Mouse (Mus musculus) embryonic facial prominence, embryonic 14.5 days (tissue): Measurements from ENCODE around the gene Thsd7a. TPM values are rescaled to one million over a fixed set of nuclear protein-coding genes. Genes with fewer than 3 reads are reported as not detected.
A peak's percentile ranks its signal among the peaks of the same experiment; 100 is the strongest.

Experiments used
- ATAC-seq: fragments of 200-750 bp; cut with Nextera tagmentation; 2 replicates; pipeline ENCODE4 v1.8.0; 2017; ENCODE audit warnings: low read depth, moderate number of reproducible peaks, moderate TSS enrichment
- DNase-seq: peaks from one replicate; pipeline ENCODE4 v3.0.0-alpha.2; 2015; ENCODE audit warnings: low spot score
- H3K27ac ChIP-seq: fragments of 300-500 bp; sonication (generic); replicated peaks from 2 replicates; pipeline ENCODE4 v1.5.1; 2014; ENCODE audit warnings: low read depth, mild to moderate bottlenecking, low read length, moderate library complexity
- H3K27me3 ChIP-seq: fragments of 300-500 bp; sonication (generic); replicated peaks from 2 replicates; pipeline ENCODE4 v1.6.1; 2014; ENCODE audit warnings: low read length; ENCODE audit not compliant: control insufficient read depth, insufficient read depth
- H3K36me3 ChIP-seq: fragments of 300-500 bp; sonication (generic); 2 replicates; pipeline ENCODE4 v1.6.1; 2014; ENCODE audit warnings: low read length, mixed read lengths; ENCODE audit not compliant: control insufficient read depth, insufficient read depth
- H3K4me1 ChIP-seq: fragments of 300-500 bp; sonication (generic); 2 replicates; pipeline ENCODE4 v1.6.1; 2014; ENCODE audit warnings: antibody characterized with exemption, low read length; ENCODE audit not compliant: control insufficient read depth, insufficient read depth
- H3K4me2 ChIP-seq: fragments of 300-500 bp; sonication (generic); 2 replicates; pipeline ENCODE4 v1.6.1; 2014; ENCODE audit warnings: low read depth, mild to moderate bottlenecking, low read length, moderate library complexity, mixed read lengths
- H3K4me3 ChIP-seq: fragments of 300-500 bp; sonication (generic); 2 replicates; pipeline ENCODE4 v1.5.1; 2014; ENCODE audit warnings: low read depth, mild to moderate bottlenecking, low read length
- H3K9ac ChIP-seq: fragments of 300-500 bp; sonication (generic); 2 replicates; pipeline ENCODE4 v1.6.1; 2014; ENCODE audit warnings: low read depth, mild to moderate bottlenecking, low read length, moderate library complexity, mixed read lengths
- H3K9me3 ChIP-seq: fragments of 300-500 bp; sonication (generic); 2 replicates; pipeline ENCODE4 v1.6.1; 2016; ENCODE audit warnings: low read length; ENCODE audit not compliant: control insufficient read depth
- WGBS: fragments of 180-500 bp; shearing (Covaris S2); extraction: QIAGEN DNeasy Blood & Tissue Kit; methylation state at CpG from one replicate; pipeline ENCODE4 v1.1.7; 2014; 5-methylcytosine and 5-hydroxymethylcytosine counted together
- polyA plus RNA-seq: library from polyadenylated mRNA; unstranded; fragments of >200 nt; fragmentation: Nextera tagmentation; extraction: Ambion mirVana; gene quantifications from 2 replicates; pipeline ENCODE4 v1.2.1, GENCODE M21; 2014

Gene Thsd7a
- polyA plus RNA-seq, 1 experiment from 2014 or later: 4.9 TPM

- Histone ChIP-seq H3K9me3 (no peaks in the 10 kb centered on the region), H3K4me2 (no peak overlapping the region), H3K36me3 (no peaks in the 10 kb centered on the region), H3K4me1 (no peaks in the 10 kb centered on the region), H3K27me3 (no peaks in the 10 kb centered on the region), H3K9ac (no peak overlapping the region), H3K27ac (no peak overlapping the region), H3K4me3 (no peak overlapping the region)
- 62% methylated on average over 4 of the region's 4 CpGs for WGBS
- DNase-seq: no peak
- ATAC-seq: no peak
Observed at GRCm38 (mm10) chr6:12416976-12417375, 332.2 kb downstream of the Thsd7a start.

GRCm38 (mm10) chr6:12404441-12404840 is 344.8 kb downstream of the Thsd7a start:
- DNase-seq: peak; percentile 13
- WGBS: 77% methylated on average over 2 of the region's 2 CpGs

GRCm38 (mm10) chr6:12402996-12403395 is 346.2 kb downstream of the Thsd7a start:
- Histone ChIP-seq H3K36me3 (no peaks in the 10 kb centered on the region), H3K9ac (no peak overlapping the region), H3K27me3 (no peaks in the 10 kb centered on the region), H3K9me3 (no peaks in the 10 kb centered on the region), H3K4me2 (no peak overlapping the region), H3K4me3 (no peak overlapping the region), H3K27ac (no peak overlapping the region), H3K4me1 (no peaks in the 10 kb centered on the region)
- DNase-seq (peak; percentile 16), ATAC-seq (peak; percentile 84; the same call in 1 of the 2 replicates)
- WGBS: 88% methylated on average over 1 of the region's 1 CpGs

More at GRCm38 (mm10) chr6:12404441-12404840, 344.8 kb downstream of the Thsd7a start:
- Histone ChIP-seq H3K27ac (no peak overlapping the region), H3K9ac (no peak overlapping the region), H3K4me2 (no peak overlapping the region), H3K9me3 (no peaks in the 10 kb centered on the region), H3K4me3 (no peak overlapping the region), H3K27me3 (no peaks in the 10 kb centered on the region), H3K36me3 (no peaks in the 10 kb centered on the region), H3K4me1 (no peaks in the 10 kb centered on the region)
- no peak for ATAC-seq

GRCm38 (mm10) chr6:12397776-12398522 is 351.3 kb downstream of the Thsd7a start:
- Histone ChIP-seq H3K9ac (no peak overlapping the region), H3K27ac (no peak overlapping the region), H3K4me3 (no peak overlapping the region), H3K4me1 (no peaks in the 10 kb centered on the region), H3K27me3 (no peaks in the 10 kb centered on the region), H3K4me2 (no peak overlapping the region), H3K9me3 (no peaks in the 10 kb centered on the region), H3K36me3 (no peaks in the 10 kb centered on the region)
- ATAC-seq (no peak), DNase-seq (no peak)
- WGBS: 87% methylated on average over 8 of the region's 8 CpGs

- Histone ChIP-seq H3K27ac (no peak overlapping the region), H3K36me3 (no peaks in the 10 kb centered on the region), H3K27me3 (no peaks in the 10 kb centered on the region), H3K9me3 (no peaks in the 10 kb centered on the region), H3K9ac (no peak overlapping the region), H3K4me2 (no peak overlapping the region), H3K4me3 (no peak overlapping the region), H3K4me1 (no peaks in the 10 kb centered on the region)
- no peak for ATAC-seq
- WGBS: 63% methylated on average over 2 of the region's 2 CpGs
- DNase-seq: peak; percentile 15
Observed at GRCm38 (mm10) chr6:12393574-12394380, 355.4 kb downstream of the Thsd7a start.

GRCm38 (mm10) chr6:12386731-12387130 is 362.5 kb downstream of the Thsd7a start:
- DNase-seq (no peak), ATAC-seq (no peak)
- Histone ChIP-seq H3K36me3 (no peaks in the 10 kb centered on the region), H3K4me3 (no peak overlapping the region), H3K9me3 (no peaks in the 10 kb centered on the region), H3K27ac (no peak overlapping the region), H3K4me2 (no peak overlapping the region), H3K4me1 (no peaks in the 10 kb centered on the region), H3K27me3 (no peaks in the 10 kb centered on the region), H3K9ac (no peak overlapping the region)
- WGBS: 80% methylated on average over 1 of the region's 1 CpGs

GRCm38 (mm10) chr6:12385591-12385990 is 363.6 kb downstream of the Thsd7a start:
- H3K4me2 ChIP-seq: no peak overlapping the region
- ATAC-seq (no peak), DNase-seq (no peak)
- no peak overlapping the region for H3K9ac ChIP-seq
- no peak overlapping the region for H3K27ac ChIP-seq
- H3K36me3 ChIP-seq: no peaks in the 10 kb centered on the region
- 78% methylated on average over 3 of the region's 3 CpGs for WGBS
- H3K27me3 ChIP-seq: no peaks in the 10 kb centered on the region
- no peaks in the 10 kb centered on the region for H3K4me1 ChIP-seq
- H3K9me3 ChIP-seq: no peaks in the 10 kb centered on the region
- no peak overlapping the region for H3K4me3 ChIP-seq

- peak; percentile 49 for DNase-seq
- Histone ChIP-seq H3K4me1 (no peaks in the 10 kb centered on the region), H3K9ac (no peak overlapping the region), H3K4me3 (no peak overlapping the region), H3K9me3 (no peaks in the 10 kb centered on the region), H3K27me3 (no peaks in the 10 kb centered on the region), H3K36me3 (no peaks in the 10 kb centered on the region), H3K4me2 (no peak overlapping the region), H3K27ac (no peak overlapping the region)
- WGBS: 63% methylated on average over 6 of the region's 6 CpGs
- ATAC-seq: no peak
Observed at GRCm38 (mm10) chr6:12381136-12381778, 368.0 kb downstream of the Thsd7a start.
